ENCODE assay signal across 13 mouse cellular contexts in genomic region chr11:117353126-117353525, GRCm38 (mm10).
"Had no signal": no experiment of that assay in that cellular context is flagged by ENCODE, and none has a peak within 500 bp of the region (broad histone marks: within the 10 kb centered on the region; RNA-seq: fewer than 3 reads in every experiment).

No protein-coding gene starts in this region.

- H3K27me3 ChIP-seq: liver, embryonic 12.5 days; midbrain, embryonic 12.5 days; neural tube, embryonic 15.5 days; stomach, embryonic 15.5 days had no signal

- H3K4me3 ChIP-seq: liver, embryonic 12.5 days; midbrain, embryonic 12.5 days; neural tube, embryonic 15.5 days; stomach, embryonic 15.5 days had no signal

- H3K27ac ChIP-seq: kidney, postnatal 0 days; liver, embryonic 12.5 days; midbrain, embryonic 12.5 days; neural tube, embryonic 15.5 days; stomach, embryonic 15.5 days had no signal

- DNase-seq: kidney, adult 9 months; kidney, postnatal 36 days; left cerebral cortex, postnatal 4 days; lung, embryonic 14.5 days; lung, postnatal 14 days; spleen, adult 18-20 months; thymus, adult 2 months; thymus, postnatal 25 days had no signal
